Mouse (Mus musculus) lung, postnatal 0 days (tissue): ENCODE results near the gene Comtd1.

Source experiments
- CTCF ChIP-seq: IDR thresholded peaks from 2 replicates; pipeline ENCODE4 v1.5.1; 2016; ENCODE audit warnings: antibody characterized with exemption, mild to moderate bottlenecking
- EP300 ChIP-seq: IDR thresholded peaks from 2 replicates; pipeline ENCODE4 v1.6.1; 2016; ENCODE audit warnings: antibody characterized with exemption, mild to moderate bottlenecking, control low read depth

- no peak for TF ChIP-seq CTCF
- TF ChIP-seq EP300: no peak
Observed at GRCm38 (mm10) chr14:21866816-21867215, 18.0 kb upstream of the Comtd1 start.
